ENCODE assay signal across 8 mouse cellular contexts in genomic region chr8:83449960-83450359, GRCm38 (mm10). TPM values are rescaled to one million over a fixed set of nuclear protein-coding genes. Genes with fewer than 3 reads are reported as not detected.
DNase-seq lines count a peak whose midpoint lies in the region; ATAC-seq and TF ChIP-seq lines count a peak whose summit lies in the region.

No protein-coding gene starts in this region.

- no peak overlapping the region for H3K4me3 ChIP-seq in hindbrain, postnatal 0 days (ENCODE audit: low read length)
- no peak overlapping the region for H3K4me3 ChIP-seq in hindbrain, embryonic 14.5 days (replicated peaks; ENCODE audit: low read length)
- H3K4me3 ChIP-seq in MEL (ENCODE audit: control insufficient read depth in 1 of 2, insufficient read depth in 1 of 2, low read depth in 2 of 2, low read length in 2 of 2), result no peak overlapping the region
- H3K4me3 ChIP-seq in limb, embryonic 10.5 days, result no peak overlapping the region

- no peak for TF ChIP-seq POLR2A in MEL (IDR thresholded peaks at IDR 0.05; ENCODE audit: control insufficient read depth in 1 of 2, insufficient read depth in 1 of 2, low read depth in 1 of 2, low read length in 2 of 2, poor library complexity in 1 of 2)

- H3K36me3 ChIP-seq in hindbrain, postnatal 0 days (ENCODE audit: insufficient read depth, low read length), result no peaks in the 10 kb centered on the region
- no peaks in the 10 kb centered on the region for H3K36me3 ChIP-seq in hindbrain, embryonic 14.5 days (replicated peaks; ENCODE audit: control insufficient read depth, insufficient read depth)
- H3K36me3 ChIP-seq in MEL (ENCODE audit: control insufficient read depth in 1 of 2, insufficient read depth in 2 of 2, low read length in 2 of 2), result no peaks in the 10 kb centered on the region
- no peaks in the 10 kb centered on the region for H3K36me3 ChIP-seq in limb, embryonic 10.5 days

- no peaks in the 10 kb centered on the region for H3K27me3 ChIP-seq in hindbrain, postnatal 0 days (ENCODE audit: insufficient read depth, low read length)
- H3K27me3 ChIP-seq in hindbrain, embryonic 14.5 days (ENCODE audit: control insufficient read depth, insufficient read depth, low read length), result no peaks in the 10 kb centered on the region
- no peaks in the 10 kb centered on the region for H3K27me3 ChIP-seq in MEL (ENCODE audit: control insufficient read depth in 1 of 2, insufficient read depth in 2 of 2, low read length in 2 of 2)
- H3K27me3 ChIP-seq in limb, embryonic 10.5 days (ENCODE audit: low read depth, poor library complexity, severe bottlenecking), result no peaks in the 10 kb centered on the region

- ATAC-seq in hindbrain, postnatal 0 days, result no peak
- ATAC-seq in hindbrain, embryonic 14.5 days (ENCODE audit: low FRiP score), result no peak

- no peak for TF ChIP-seq RAD21 in MEL (IDR thresholded peaks at IDR 0.05; ENCODE audit: low read depth, low read length)

- no peak overlapping the region for H3K9ac ChIP-seq in hindbrain, postnatal 0 days (replicated peaks; ENCODE audit: low read length)
- no peak overlapping the region for H3K9ac ChIP-seq in hindbrain, embryonic 14.5 days
- no peak overlapping the region for H3K9ac ChIP-seq in MEL (ENCODE audit: control insufficient read depth, low read depth, low read length, poor library complexity, severe bottlenecking)

- no peaks in the 10 kb centered on the region for H3K9me3 ChIP-seq in hindbrain, postnatal 0 days (ENCODE audit: low read length)
- H3K9me3 ChIP-seq in hindbrain, embryonic 14.5 days (ENCODE audit: control insufficient read depth, low read length), result no peaks in the 10 kb centered on the region
- no peaks in the 10 kb centered on the region for H3K9me3 ChIP-seq in MEL (replicated peaks; ENCODE audit: insufficient read depth, low read length)
- no peaks in the 10 kb centered on the region for H3K9me3 ChIP-seq in limb, embryonic 10.5 days (replicated peaks)

- no peak overlapping the region for H3K27ac ChIP-seq in hindbrain, postnatal 0 days
- H3K27ac ChIP-seq in hindbrain, embryonic 14.5 days, result no peak overlapping the region
- no peak overlapping the region for H3K27ac ChIP-seq in MEL (ENCODE audit: control insufficient read depth, low read depth, low read length)
- no peak overlapping the region for H3K27ac ChIP-seq in limb, embryonic 10.5 days

- no peak overlapping the region for H3K4me2 ChIP-seq in hindbrain, postnatal 0 days (ENCODE audit: low read depth, low read length)
- H3K4me2 ChIP-seq in hindbrain, embryonic 14.5 days (replicated peaks), result no peak overlapping the region

- no peaks in the 10 kb centered on the region for H3K4me1 ChIP-seq in hindbrain, postnatal 0 days (ENCODE audit: insufficient read depth, low read length)
- H3K4me1 ChIP-seq in hindbrain, embryonic 14.5 days (replicated peaks; ENCODE audit: control insufficient read depth, insufficient read depth, low read length), result no peaks in the 10 kb centered on the region
- H3K4me1 ChIP-seq in MEL (ENCODE audit: control insufficient read depth in 1 of 2, insufficient read depth in 2 of 2, low read length in 2 of 2), result no peaks in the 10 kb centered on the region
- no peaks in the 10 kb centered on the region for H3K4me1 ChIP-seq in limb, embryonic 10.5 days

- WGBS in hindbrain, postnatal 0 days, result 70% methylated on average over 1 of the region's 1 CpGs
- WGBS in hindbrain, embryonic 14.5 days, result 75% methylated on average over 1 of the region's 1 CpGs
- WGBS in limb, embryonic 10.5 days, result 86% methylated on average over 1 of the region's 1 CpGs

- peak; percentile 46 for TF ChIP-seq CTCF in hindbrain, postnatal 0 days (IDR thresholded peaks at IDR 0.05; ENCODE audit: low read depth)
- peak; percentile 41 to 57 (median 44) for TF ChIP-seq CTCF in MEL (IDR thresholded peaks at IDR 0.05 in 2 of 3, conservative IDR thresholded peaks at IDR 0.05 in 1 of 3; ENCODE audit: control insufficient read depth in 1 of 3, insufficient read depth in 1 of 3, low read depth in 2 of 3, low read length in 3 of 3, poor library complexity in 1 of 3, severe bottlenecking in 1 of 3)

- no peak for TF ChIP-seq EP300 in MEL (IDR thresholded peaks at IDR 0.05; ENCODE audit: low read depth in 1 of 2, low read length in 2 of 2)

- no peaks in the 10 kb centered on the region for H3K79me2 ChIP-seq in MEL (ENCODE audit: control insufficient read depth, insufficient read depth, low read length, poor library complexity)

- peak; percentile 25 for DNase-seq in hindbrain, postnatal 0 days (ENCODE audit: low spot score)
- DNase-seq in hindbrain, embryonic 14.5 days (ENCODE audit: low spot score), result no peak
- peak; percentile 80 for DNase-seq in 3T3-L1 (ENCODE audit: low read depth, low spot score)
- DNase-seq in MEL (ENCODE audit: low read depth, low spot score), result peak; percentile 59
- DNase-seq in limb, embryonic 10.5 days (ENCODE audit: low spot score), result peak; percentile 47
- no peak for DNase-seq in left cerebral cortex, adult 11 months (ENCODE audit: low spot score)
- no peak for DNase-seq in yolk sac, embryonic 10.5 days (ENCODE audit: low spot score)
- DNase-seq in layer of hippocampus, postnatal 10 days (ENCODE audit: low spot score in 2 of 2), result no peak

TF ChIP-seq in MEL, 35 proteins besides CTCF, POLR2A, EP300 and RAD21:
- TF ChIP-seq USF1 (IDR thresholded peaks at IDR 0.05; ENCODE audit: low read depth, low read length) (no peak), SMC3 (IDR thresholded peaks at IDR 0.05; ENCODE audit: low read depth, low read length) (peak; percentile 25; the same call in 1 of the 2 replicates)

RNA-seq across cellular contexts. Expression of gene Scoc, which starts 8.2 kb away (rescaled TPM):
- total RNA-seq in hindbrain, postnatal 0 days (2014; rRNA removed), result 179 and 224 TPM in 2 replicates
- polyA plus RNA-seq in hindbrain, postnatal 0 days (2015; fragmentation: Nextera tagmentation; extraction: Ambion mirVana), result 441 TPM in 2 replicates
- 290 and 317 TPM in 2 replicates for polyA plus RNA-seq in hindbrain, embryonic 14.5 days (2014; fragmentation: Nextera tagmentation; extraction: Ambion mirVana)
- total RNA-seq in MEL (2012; rRNA removed), result 24.4 and 29.5 TPM in 2 replicates
- polyA plus RNA-seq in MEL (2012; ENCODE audit: insufficient read depth in 1 of 2, insufficient read length in 2 of 2, low read depth in 1 of 2, low replicate concordance in 2 of 2, missing spikeins in 1 of 2), result 10 to 100 TPM in 1 of 2 experiments, not detected in 1; 14.7 TPM
- 97.0 and 97.6 TPM in 2 replicates for polyA plus RNA-seq in limb, embryonic 10.5 days (2016; fragmentation: Nextera tagmentation; extraction: Ambion mirVana)
- total RNA-seq in layer of hippocampus, postnatal 10 days (2021), result 100 to 1,000 TPM; 263 to 293 TPM

Comparison
In these comparisons a context has a peak if more than half of its experiments do, and no peak if none do; other contexts are left out.
1. DNase-seq: peak in hindbrain, postnatal 0 days (single experiment), 3T3-L1 (single experiment), MEL (single experiment) and limb, embryonic 10.5 days (single experiment); none in hindbrain, embryonic 14.5 days (single experiment), left cerebral cortex, adult 11 months (single experiment), yolk sac, embryonic 10.5 days (single experiment) and layer of hippocampus, postnatal 10 days (0 of 2).